Mouse (Mus musculus) erythroblast, embryonic 14.5 days (primary cell): ENCODE results near the gene Atp6v1b1. TPM values are rescaled to one million over a fixed set of nuclear protein-coding genes. Genes with fewer than 3 reads are reported as not detected.

Experiments
- H3K27me3 ChIP-seq: 2 replicates; pipeline ENCODE4 v1.6.1; 2012; ENCODE audit warnings: inconsistent platforms; ENCODE audit not compliant: control insufficient read depth
- H3K36me3 ChIP-seq: 2 replicates; pipeline ENCODE4 v1.6.1; 2012; ENCODE audit warnings: mild to moderate bottlenecking, inconsistent platforms; ENCODE audit not compliant: control insufficient read depth
- H3K4me1 ChIP-seq: 2 replicates; pipeline ENCODE4 v1.6.1; 2012; ENCODE audit warnings: inconsistent platforms; ENCODE audit not compliant: control insufficient read depth
- H3K4me3 ChIP-seq: replicated peaks from 2 replicates; pipeline ENCODE3; 2012; ENCODE audit warnings: moderate library complexity, mild to moderate bottlenecking, inconsistent platforms
- H3K9me3 ChIP-seq: 2 replicates; pipeline ENCODE4 v1.6.1; 2012; ENCODE audit warnings: low read length, inconsistent platforms, mixed read lengths; ENCODE audit not compliant: control insufficient read depth
- GATA1 ChIP-seq: IDR thresholded peaks from 2 replicates; pipeline ENCODE4 v1.6.1; 2012; ENCODE audit warnings: low read length, inconsistent platforms, mixed read lengths
- TAL1 ChIP-seq: IDR thresholded peaks from 3 replicates; pipeline ENCODE4 v1.6.1; 2012; ENCODE audit warnings: low read length, inconsistent platforms, mixed read lengths
- polyA plus RNA-seq: library from polyadenylated mRNA; stranded (reverse); fragments of >175 nt; gene quantifications from 2 replicates; pipeline ENCODE4 v1.2.3, GENCODE M21; 2012

The Atp6v1b1 gene
- not detected in 2 replicates for polyA plus RNA-seq

DNA sequence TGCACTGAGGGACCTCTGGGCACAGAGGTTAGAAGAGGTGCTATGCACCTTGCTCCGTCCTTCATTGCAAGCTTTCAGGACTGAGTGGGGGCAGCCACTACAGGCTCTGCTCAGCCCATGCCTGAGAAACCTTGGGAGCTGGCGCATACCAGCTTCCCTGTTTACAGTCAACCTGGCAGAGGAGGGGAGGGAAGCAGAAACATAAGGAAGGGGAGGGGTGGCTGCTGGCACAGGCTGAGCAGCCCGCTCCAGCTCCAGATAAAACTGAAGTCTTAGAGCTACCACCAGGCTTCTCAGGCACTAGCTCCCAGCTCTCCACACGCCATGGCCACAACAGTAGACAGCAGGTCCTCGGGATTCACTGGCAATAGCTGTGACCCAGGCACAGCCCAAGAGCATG lies at the start of gene Atp6v1b1:
Gene Atp6v1b1 (plus strand): TSS at position 230 of the 400 bp plus-strand sequence.
- H3K27me3 ChIP-seq = no peaks in the 10 kb centered on the region; the same call in 1 of the 2 replicates
- no peaks in the 10 kb centered on the region for H3K36me3 ChIP-seq
- H3K4me1 ChIP-seq = no peaks in the 10 kb centered on the region
- no peak for TF ChIP-seq GATA1
- no peak for TF ChIP-seq TAL1
- no peak within 1 kb of the TSS for H3K4me3 ChIP-seq
- H3K9me3 ChIP-seq = peaks cover 4% of the 10 kb centered on the region; the same call in 1 of the 2 replicates

DNA sequence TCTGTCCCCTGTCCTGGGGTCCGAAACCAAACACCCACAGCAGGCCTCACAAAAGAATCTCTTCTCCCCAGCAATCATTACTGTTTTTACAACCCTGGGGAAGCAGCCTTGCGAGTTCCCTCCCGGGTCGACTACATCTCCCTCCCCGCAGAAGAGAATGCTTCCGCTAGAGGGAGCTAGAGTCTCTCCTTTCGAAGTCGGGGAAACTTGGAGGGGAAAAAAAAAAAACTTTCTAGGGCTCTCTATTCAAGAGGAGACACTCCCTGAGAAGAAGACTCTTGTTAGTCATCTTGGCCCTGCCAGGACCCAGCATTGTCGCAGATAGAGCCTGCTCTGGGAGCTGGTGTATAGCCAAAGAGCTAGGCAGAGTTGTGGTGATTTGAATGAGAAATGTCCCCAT lies 49.0 kb upstream of the Atp6v1b1 start:
- no peaks in the 10 kb centered on the region for H3K9me3 ChIP-seq
- H3K4me3 ChIP-seq = no peak overlapping the region
- no peaks in the 10 kb centered on the region for H3K36me3 ChIP-seq

DNA sequence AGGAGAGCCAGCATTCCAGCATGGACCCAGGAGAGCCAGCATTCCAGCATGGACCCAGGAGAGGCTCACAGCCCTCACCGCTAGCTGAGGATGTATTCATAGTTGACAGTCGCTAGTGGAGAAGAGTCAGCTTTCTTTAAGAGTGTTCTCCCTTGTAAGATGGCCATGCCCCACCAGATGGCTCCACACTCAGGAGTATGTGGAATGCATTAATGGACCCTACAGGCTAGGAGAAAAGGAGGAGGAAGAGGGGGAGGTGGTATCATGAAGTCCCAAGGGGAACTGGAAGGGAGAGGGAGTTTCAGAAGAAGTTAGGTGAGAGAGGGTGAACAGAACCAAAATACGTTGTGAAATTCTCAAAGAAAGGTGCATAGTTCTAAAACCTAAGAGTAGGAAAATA lies 47.1 kb upstream of the Atp6v1b1 start:
- H3K36me3 ChIP-seq = no peaks in the 10 kb centered on the region
- no peaks in the 10 kb centered on the region for H3K4me1 ChIP-seq
- H3K27me3 ChIP-seq = peaks cover 98% of the 10 kb centered on the region
- TF ChIP-seq TAL1 (no peak), GATA1 (no peak)
- no peaks in the 10 kb centered on the region for H3K9me3 ChIP-seq
- H3K4me3 ChIP-seq = no peak overlapping the region

More for the DNA sequence above, 49.0 kb upstream of the Atp6v1b1 start:
- no peaks in the 10 kb centered on the region for H3K4me1 ChIP-seq
- TF ChIP-seq GATA1 (no peak), TAL1 (no peak)
- H3K27me3 ChIP-seq = peaks cover 86% of the 10 kb centered on the region

DNA sequence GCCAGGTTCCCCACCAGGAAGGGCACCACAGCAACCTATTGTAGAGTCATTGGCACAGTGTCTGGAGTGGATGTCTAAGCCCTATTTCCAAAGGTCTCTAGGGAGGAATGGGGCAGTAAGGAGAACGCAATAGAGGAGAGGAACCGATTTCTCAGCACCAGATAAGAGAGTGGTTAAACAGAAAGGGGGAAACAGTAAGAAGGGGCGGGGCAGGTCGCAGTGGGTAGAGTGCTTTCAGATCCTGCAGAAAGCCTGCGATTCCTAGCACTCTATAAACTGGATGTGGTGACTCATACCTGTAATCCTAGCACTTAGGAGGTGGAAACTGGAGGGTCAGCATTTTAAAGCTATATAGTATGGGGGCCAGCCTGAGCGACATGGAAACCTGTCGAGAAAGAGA lies 46.1 kb upstream of the Atp6v1b1 start:
- TF ChIP-seq TAL1 (no peak), GATA1 (no peak)
- H3K4me1 ChIP-seq = no peaks in the 10 kb centered on the region
- H3K4me3 ChIP-seq = no peak overlapping the region
- H3K27me3 ChIP-seq = peaks cover 99% of the 10 kb centered on the region
- no peaks in the 10 kb centered on the region for H3K36me3 ChIP-seq
- H3K9me3 ChIP-seq = no peaks in the 10 kb centered on the region

DNA sequence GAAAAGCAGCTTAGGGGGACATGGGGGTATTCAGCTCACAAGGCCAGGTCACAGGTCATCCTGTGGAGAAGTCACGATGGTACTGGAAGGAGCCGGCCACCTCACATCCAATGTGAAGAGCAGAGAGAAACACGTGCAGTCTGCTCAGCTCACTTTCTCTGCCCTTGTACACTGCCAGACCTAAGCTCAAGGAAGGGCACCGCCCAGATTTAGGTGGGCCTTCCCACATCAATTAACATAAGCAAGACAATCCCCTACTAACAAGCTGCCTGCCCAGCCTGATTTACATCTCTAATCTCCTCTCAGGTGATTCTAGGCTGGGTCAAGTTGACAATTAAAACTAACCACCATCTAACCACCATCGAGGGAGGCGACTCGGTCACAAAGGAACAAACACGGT lies 44.9 kb upstream of the Atp6v1b1 start:
- no peaks in the 10 kb centered on the region for H3K4me1 ChIP-seq
- H3K27me3 ChIP-seq = peaks cover 99% of the 10 kb centered on the region
- peaks cover 2% of the 10 kb centered on the region; the same call in 1 of the 2 replicates for H3K9me3 ChIP-seq
- no peaks in the 10 kb centered on the region for H3K36me3 ChIP-seq
- no peak overlapping the region for H3K4me3 ChIP-seq
- TF ChIP-seq GATA1 (no peak), TAL1 (no peak)

DNA sequence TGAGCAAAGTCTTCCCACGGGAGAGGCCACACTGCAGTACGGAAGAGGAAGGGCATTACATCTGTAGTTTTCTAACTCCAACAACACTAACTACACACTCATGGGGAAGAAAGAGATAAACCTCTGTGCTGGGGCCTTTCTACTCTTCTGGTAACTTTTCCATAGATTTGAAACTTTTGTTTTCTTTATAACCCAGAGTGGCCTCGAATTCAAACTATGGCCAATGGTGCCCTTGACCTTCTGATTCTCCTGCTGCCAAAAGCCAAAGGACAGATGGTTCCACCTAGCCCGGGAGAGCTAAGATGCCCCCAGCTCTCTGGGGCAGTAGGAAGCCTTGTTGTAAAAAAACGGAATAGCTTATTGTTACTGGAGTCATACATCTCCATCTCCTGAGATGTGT lies 42.8 kb upstream of the Atp6v1b1 start:
- no peak for TF ChIP-seq TAL1
- no peak for TF ChIP-seq GATA1

DNA sequence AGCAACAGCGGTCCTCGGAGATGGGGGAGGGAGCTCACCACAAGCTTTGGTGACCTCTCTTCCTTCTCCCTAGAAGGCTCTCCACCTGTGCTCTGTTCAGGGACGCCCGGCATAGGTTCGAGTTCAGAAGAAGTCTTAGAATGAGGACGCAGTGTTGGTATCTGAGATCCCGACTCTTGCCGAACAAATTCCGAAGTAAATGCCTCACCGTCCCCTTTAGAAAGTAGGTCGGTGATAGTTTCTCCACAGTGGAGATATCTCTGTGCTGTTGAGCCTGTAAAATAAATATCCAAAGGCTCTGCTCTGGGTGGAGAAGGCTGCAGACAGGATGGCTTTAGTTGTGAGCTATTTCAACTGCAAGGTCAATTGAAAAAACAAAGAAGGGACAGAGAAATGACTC lies 41.8 kb upstream of the Atp6v1b1 start:
- peaks cover 2% of the 10 kb centered on the region; the same call in 1 of the 2 replicates for H3K9me3 ChIP-seq
- H3K4me1 ChIP-seq = no peaks in the 10 kb centered on the region
- TF ChIP-seq TAL1 = no peak
- TF ChIP-seq GATA1 = no peak
- H3K27me3 ChIP-seq = peaks cover 98% of the 10 kb centered on the region
- H3K4me3 ChIP-seq = no peak overlapping the region
- H3K36me3 ChIP-seq = no peaks in the 10 kb centered on the region

More for the DNA sequence above, 42.8 kb upstream of the Atp6v1b1 start:
- peaks cover 2% of the 10 kb centered on the region; the same call in 1 of the 2 replicates for H3K9me3 ChIP-seq
- H3K4me3 ChIP-seq = no peak overlapping the region
- no peaks in the 10 kb centered on the region for H3K4me1 ChIP-seq
- H3K27me3 ChIP-seq = peaks cover 98% of the 10 kb centered on the region
- H3K36me3 ChIP-seq = no peaks in the 10 kb centered on the region

DNA sequence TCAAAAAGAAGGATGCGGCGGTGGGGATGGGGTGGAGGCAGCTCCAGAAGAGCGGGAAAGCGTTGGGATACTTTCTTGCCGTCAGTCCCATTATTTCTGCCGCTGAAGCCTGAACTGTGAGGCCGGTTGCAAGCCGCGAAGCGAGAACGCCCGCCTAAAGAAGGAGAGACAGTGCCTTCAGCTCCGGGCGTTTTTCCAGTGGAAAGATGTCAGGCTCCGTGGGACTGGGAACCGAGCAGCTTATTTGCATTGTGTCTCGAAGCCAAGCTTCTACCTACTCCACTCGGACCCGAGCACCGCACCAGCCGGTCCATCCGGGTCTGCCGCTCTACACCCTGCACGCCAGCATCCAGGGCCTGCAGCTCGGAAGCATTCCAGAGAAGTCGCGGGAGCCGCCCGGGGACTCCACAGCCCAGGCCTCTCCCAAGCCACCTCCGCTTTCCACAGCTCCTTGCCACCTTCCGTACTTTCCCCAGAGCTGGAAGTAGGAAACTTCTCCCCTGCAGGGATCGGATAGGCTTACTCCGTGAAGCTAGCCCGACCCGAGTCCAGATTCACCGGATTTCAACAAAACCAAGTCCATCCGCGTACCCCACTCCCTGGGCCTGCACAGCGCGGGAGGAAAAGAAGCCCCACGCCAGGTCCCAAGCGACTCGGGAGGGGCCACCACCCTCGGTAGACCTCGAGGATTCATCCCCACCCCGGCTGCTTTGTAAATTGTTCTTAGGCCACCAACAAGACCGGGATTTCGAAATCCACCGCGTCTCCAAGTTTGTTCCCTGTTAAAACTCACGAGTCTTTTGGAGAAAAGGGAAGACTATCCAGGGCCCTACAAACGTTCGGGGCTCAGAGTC lies 40.4 kb upstream of the Atp6v1b1 start:
- Histone ChIP-seq H3K4me3 (no peak overlapping the region), H3K27me3 (peaks cover 98% of the 10 kb centered on the region), H3K9me3 (peaks cover 2% of the 10 kb centered on the region; the same call in 1 of the 2 replicates), H3K36me3 (no peaks in the 10 kb centered on the region), H3K4me1 (no peaks in the 10 kb centered on the region)
- TF ChIP-seq GATA1 (no peak), TAL1 (no peak)

DNA sequence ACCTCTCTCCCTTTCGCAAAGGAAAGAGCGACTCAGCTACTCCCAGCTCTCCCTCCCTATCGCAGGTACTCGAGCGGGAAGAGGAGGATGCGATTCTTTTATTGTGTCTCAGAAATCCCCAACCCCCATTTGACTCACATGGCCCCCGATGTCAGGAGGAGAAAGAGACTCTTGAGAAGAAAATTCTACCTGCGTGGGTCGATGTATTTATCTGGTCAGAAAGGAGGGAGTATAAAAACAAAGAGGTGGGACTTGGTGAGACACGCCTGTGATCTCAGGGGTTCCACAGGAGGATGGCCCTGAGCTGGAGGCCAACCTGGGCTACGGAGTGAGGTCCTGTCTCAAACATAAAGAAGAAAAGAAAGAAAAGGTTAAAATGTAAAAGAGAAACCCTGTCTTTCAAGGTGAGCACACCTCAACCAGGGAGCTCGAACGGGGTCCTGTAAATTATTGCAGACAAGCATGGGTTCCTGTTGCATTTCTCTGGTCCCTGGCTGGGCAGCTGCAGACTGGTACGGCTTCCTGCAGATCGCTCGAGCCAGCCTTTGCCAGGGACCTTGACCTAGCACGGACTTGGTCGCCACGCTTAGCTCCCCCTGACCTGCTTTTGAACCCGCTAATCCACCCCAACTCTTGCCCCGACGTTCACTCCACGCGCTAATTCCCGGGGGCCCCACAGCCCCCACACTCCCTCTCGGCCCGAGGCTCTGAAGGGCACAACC lies 39.6 kb upstream of the Atp6v1b1 start:
- peaks cover 98% of the 10 kb centered on the region for H3K27me3 ChIP-seq
- H3K36me3 ChIP-seq = no peaks in the 10 kb centered on the region
- TF ChIP-seq GATA1 (no peak), TAL1 (no peak)
- H3K4me1 ChIP-seq = no peaks in the 10 kb centered on the region
- peaks cover 2% of the 10 kb centered on the region; the same call in 1 of the 2 replicates for H3K9me3 ChIP-seq
- H3K4me3 ChIP-seq = no peak overlapping the region
